Mouse (Mus musculus) liver, postnatal 0 days (tissue): ENCODE measurements around the gene Gm2663.

Source experiments
- CTCF ChIP-seq: sonication (generic); IDR thresholded peaks from 2 replicates; pipeline ENCODE4 v1.5.1; 2016; ENCODE audit warnings: antibody characterized with exemption, low read depth
- EP300 ChIP-seq: IDR thresholded peaks from 2 replicates; pipeline ENCODE4 v1.6.1; 2016; ENCODE audit warnings: antibody characterized with exemption, low read depth, mild to moderate bottlenecking

- TF ChIP-seq EP300 (no peak), CTCF (no peak)
Measured at GRCm38 (mm10) chr6:41032802-41033201, 33.5 kb upstream of the Gm2663 start.
